Mouse (Mus musculus) liver, embryonic 12.5 days (tissue): ENCODE measurements around the gene Cacng5. TPM values are rescaled to one million over a fixed set of nuclear protein-coding genes. Genes with fewer than 3 reads are reported as not detected.

ENCODE experiments used
- ATAC-seq: fragments of 200-750 bp; cut with Nextera tagmentation; 2 replicates; pipeline ENCODE4 v1.8.0; 2017; ENCODE audit warnings: moderate number of reproducible peaks, mild to moderate bottlenecking, moderate library complexity
- H3K27ac ChIP-seq: fragments of 300-500 bp; sonication (generic); 2 replicates; pipeline ENCODE4 v1.5.1; 2016; ENCODE audit warnings: mild to moderate bottlenecking
- H3K27me3 ChIP-seq: fragments of 300-500 bp; sonication (generic); replicated peaks from 2 replicates; pipeline ENCODE4 v1.6.1; 2016; ENCODE audit warnings: mild to moderate bottlenecking, moderate library complexity
- H3K36me3 ChIP-seq: fragments of 300-500 bp; sonication (generic); 2 replicates; pipeline ENCODE4 v1.6.1; 2016; ENCODE audit warnings: mild to moderate bottlenecking, moderate library complexity
- H3K4me1 ChIP-seq: fragments of 300-500 bp; sonication (generic); 2 replicates; pipeline ENCODE4 v1.6.1; 2016
- H3K4me2 ChIP-seq: fragments of 300-500 bp; sonication (generic); 2 replicates; pipeline ENCODE4 v1.6.1; 2016; ENCODE audit warnings: mild to moderate bottlenecking, moderate library complexity
- H3K4me3 ChIP-seq: fragments of 300-500 bp; sonication (generic); 2 replicates; pipeline ENCODE4 v1.5.1; 2016; ENCODE audit warnings: mild to moderate bottlenecking, moderate library complexity
- H3K9ac ChIP-seq: fragments of 300-500 bp; sonication (generic); 2 replicates; pipeline ENCODE4 v1.6.1; 2016; ENCODE audit warnings: mild to moderate bottlenecking, moderate library complexity
- H3K9me3 ChIP-seq: fragments of 300-500 bp; sonication (generic); replicated peaks from 2 replicates; pipeline ENCODE4 v1.6.1; 2016; ENCODE audit warnings: mild to moderate bottlenecking, moderate library complexity
- WGBS: fragments of 180-500 bp; shearing (Covaris S2); methylation state at CpG from one replicate; pipeline ENCODE4 v1.1.7; 2016; ENCODE audit not compliant: insufficient replicate concordance; 5-methylcytosine and 5-hydroxymethylcytosine counted together
- polyA plus RNA-seq: library from polyadenylated mRNA; unstranded; fragments of >200 nt; fragmentation: Nextera tagmentation; extraction: Ambion mirVana; gene quantifications from 2 replicates; pipeline ENCODE4 v1.2.1, GENCODE M21; 2016

The Cacng5 gene
- polyA plus RNA-seq, 1 experiment from 2014 or later: 0.58 TPM

DNA sequence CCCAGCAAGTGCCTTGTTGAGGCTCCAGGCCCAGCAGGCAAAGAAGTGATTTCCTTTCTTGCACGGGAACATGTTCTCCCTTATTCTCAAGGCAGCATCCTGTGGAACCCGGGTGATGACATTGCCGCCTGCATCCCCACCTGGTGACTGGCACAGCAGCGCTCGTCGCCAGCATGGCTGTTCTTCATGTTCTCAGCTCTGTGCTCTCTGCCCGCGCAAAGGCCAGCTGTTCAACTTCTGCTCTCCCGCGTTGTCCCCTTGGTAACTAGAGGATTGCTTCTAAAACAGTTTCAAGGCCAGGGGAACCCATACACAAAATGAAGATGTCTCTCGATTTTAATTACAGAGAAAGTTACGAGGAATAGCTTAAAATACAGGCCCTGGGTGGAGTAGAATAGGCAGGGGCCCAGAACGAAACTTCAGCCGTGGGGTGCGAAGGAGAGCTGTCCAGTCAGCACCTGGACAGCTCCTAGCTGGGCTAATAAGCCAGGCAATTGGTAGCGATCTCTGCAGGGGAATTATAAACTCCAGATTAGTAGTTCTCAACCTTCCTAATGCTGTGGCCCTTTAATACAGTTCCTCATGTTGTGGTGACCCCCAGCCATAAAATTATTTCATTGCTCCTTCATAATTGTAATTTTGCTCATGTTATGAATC, 5.1 kb upstream of the Cacng5 start:
- Histone ChIP-seq H3K27ac (no peak overlapping the region), H3K36me3 (no peaks in the 10 kb centered on the region), H3K9me3 (no peaks in the 10 kb centered on the region), H3K4me1 (no peaks in the 10 kb centered on the region), H3K4me2 (no peak overlapping the region), H3K27me3 (peaks cover 32% of the 10 kb centered on the region), H3K4me3 (no peak overlapping the region), H3K9ac (no peak overlapping the region)
- WGBS: 41% methylated on average over 16 of the region's 16 CpGs
- ATAC-seq: no peak

DNA sequence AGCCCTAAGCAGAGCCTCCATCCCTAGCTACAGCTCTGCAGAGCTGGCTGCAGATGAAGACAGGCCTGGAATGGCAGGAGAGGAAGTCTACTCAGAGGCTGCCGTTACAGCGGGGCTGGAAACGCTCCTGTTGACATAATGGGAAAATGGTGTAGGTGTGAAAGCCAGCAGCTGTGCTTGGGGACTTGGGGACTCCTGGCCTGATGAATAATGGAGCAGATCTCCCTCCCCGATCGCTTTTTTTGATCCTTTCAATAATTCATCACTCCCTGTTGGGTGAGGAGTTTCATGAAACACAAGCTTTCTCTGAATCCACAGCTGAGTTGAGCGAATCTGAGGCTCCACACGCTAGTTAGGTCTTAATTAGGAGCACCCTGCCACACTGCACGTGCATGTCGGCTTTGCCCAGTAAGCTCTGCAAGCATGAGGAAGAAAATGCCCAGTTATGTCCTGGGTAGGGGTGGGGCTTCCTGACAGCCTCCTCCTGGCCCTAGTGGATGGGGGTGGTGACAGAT, 2.9 kb upstream of the Cacng5 start:
- 0 out of 2 replicates have a peak, but pooled peaks cover 8% of the 10 kb centered on the region for H3K4me1 ChIP-seq
- H3K9ac ChIP-seq: no peak overlapping the region
- WGBS: 57% methylated on average over 9 of the region's 9 CpGs
- ATAC-seq: no peak
- peaks cover 54% of the 10 kb centered on the region for H3K27me3 ChIP-seq
- no peaks in the 10 kb centered on the region for H3K9me3 ChIP-seq
- H3K4me2 ChIP-seq: no peak overlapping the region
- H3K36me3 ChIP-seq: no peaks in the 10 kb centered on the region
- no peak overlapping the region for H3K4me3 ChIP-seq
- H3K27ac ChIP-seq: no peak overlapping the region

DNA sequence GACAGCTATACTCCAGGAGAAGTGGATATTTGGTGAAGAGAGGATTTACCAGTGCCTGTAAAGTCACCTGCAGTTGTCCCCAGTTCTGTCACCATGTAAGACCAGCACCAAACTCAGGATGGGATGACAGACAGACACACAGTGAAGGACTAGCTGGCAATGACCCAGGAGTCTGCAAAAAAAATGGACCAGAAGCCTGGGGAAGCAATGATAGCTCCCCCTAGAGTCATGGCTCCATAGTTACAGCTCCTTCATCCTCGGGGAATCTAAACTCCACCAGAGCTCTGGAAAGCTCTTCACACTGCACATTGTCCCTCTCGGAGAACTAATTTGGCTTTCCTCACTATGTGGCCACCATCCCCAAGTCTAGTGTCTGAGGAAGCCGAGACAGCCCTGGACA, 1.5 kb downstream of the Cacng5 start:
- Histone ChIP-seq H3K4me3 (no peak overlapping the region), H3K36me3 (no peaks in the 10 kb centered on the region), H3K9me3 (no peaks in the 10 kb centered on the region), H3K4me1 (0 out of 2 replicates have a peak, but pooled peaks cover 8% of the 10 kb centered on the region), H3K27me3 (peaks cover 57% of the 10 kb centered on the region), H3K9ac (no peak overlapping the region), H3K4me2 (no peak overlapping the region), H3K27ac (no peak overlapping the region)
- no peak for ATAC-seq
- 48% methylated on average over 3 of the region's 3 CpGs for WGBS

DNA sequence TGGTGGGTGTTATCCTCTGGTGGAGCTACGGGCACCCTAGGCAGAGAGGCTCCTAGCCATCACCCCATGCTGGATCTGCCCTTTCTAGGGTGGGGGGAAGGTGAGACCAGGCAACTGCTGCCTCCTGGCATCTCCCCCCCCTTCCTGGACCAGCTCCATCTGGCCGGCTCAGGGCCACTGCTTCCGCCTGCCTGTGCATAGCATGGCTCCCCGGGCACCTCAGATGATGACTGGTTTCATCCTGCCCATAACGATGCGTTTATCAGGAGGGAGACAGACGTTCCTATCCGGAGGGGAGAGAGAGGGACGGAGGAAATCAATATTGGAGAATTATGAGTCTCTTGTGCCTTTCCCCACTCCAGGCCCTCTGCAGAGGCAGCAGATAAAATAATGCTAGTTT, 9.5 kb downstream of the Cacng5 start:
- ATAC-seq: no peak
- WGBS: 63% methylated on average over 9 of the region's 9 CpGs
- Histone ChIP-seq H3K27me3 (no peaks in the 10 kb centered on the region), H3K27ac (no peak overlapping the region), H3K4me3 (no peak overlapping the region), H3K9ac (no peak overlapping the region), H3K36me3 (no peaks in the 10 kb centered on the region), H3K4me1 (no peaks in the 10 kb centered on the region), H3K4me2 (no peak overlapping the region), H3K9me3 (no peaks in the 10 kb centered on the region)

DNA sequence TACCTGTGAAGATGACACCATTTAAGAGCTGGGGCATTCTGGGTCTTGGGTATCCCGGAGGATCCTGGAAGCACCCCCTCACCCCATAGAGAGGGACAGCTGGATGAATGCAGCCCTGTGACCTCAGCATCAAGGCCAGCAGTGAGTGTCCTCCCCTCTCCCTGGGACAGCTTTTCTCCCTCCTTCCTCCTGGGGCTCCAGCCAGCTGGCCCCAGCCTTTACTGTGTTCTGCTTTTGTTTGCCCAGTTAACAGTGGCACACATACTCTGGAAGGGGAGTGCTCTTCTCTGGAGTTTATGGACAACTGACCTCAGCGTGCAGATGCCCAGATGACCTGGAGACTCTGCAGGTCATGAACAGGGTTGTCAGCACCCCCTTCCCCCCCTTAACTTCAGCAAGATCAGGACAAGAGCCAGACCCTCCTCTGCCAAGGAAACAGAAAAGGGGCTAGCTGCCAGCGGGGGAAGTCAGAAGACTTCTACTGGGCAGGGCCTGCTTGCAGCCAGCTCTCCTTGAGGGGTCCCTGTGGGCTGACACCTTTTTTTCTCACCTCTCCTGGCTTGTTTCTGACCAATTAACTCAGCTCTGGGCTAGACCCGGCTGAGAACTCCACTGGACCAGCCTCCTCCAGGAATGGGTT, 10.8 kb downstream of the Cacng5 start:
- no peak overlapping the region for H3K4me3 ChIP-seq
- H3K36me3 ChIP-seq: no peaks in the 10 kb centered on the region
- H3K4me1 ChIP-seq: no peaks in the 10 kb centered on the region
- H3K9me3 ChIP-seq: no peaks in the 10 kb centered on the region
- no peak for ATAC-seq
- no peak overlapping the region for H3K27ac ChIP-seq
- no peak overlapping the region for H3K9ac ChIP-seq
- 27% methylated on average over 4 of the region's 4 CpGs for WGBS
- H3K4me2 ChIP-seq: no peak overlapping the region
- no peaks in the 10 kb centered on the region for H3K27me3 ChIP-seq

DNA sequence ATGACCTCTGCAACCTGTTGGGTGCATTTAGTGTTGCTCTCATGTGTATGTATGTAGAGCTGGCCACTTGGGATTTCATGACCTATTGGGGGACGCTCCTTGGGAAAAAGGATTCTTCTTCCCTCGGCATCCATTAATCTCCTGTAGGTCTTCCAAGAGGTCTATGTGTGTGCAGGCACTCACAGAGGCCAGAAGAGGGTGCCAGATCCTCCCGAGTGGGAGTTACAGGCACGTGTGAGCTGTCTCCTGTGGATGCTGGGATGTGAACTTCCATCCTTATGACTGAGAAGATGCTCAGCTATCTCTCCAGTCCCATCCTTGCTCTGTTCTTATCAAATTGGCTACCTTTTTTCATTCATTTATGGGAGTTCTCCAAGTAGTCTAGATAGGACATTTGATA, 14.4 kb downstream of the Cacng5 start:
- Histone ChIP-seq H3K4me1 (no peaks in the 10 kb centered on the region), H3K4me2 (no peak overlapping the region), H3K9me3 (no peaks in the 10 kb centered on the region), H3K4me3 (no peak overlapping the region), H3K27me3 (no peaks in the 10 kb centered on the region), H3K9ac (no peak overlapping the region), H3K27ac (no peak overlapping the region), H3K36me3 (no peaks in the 10 kb centered on the region)
- ATAC-seq: no peak
- 36% methylated on average over 4 of the region's 4 CpGs for WGBS

DNA sequence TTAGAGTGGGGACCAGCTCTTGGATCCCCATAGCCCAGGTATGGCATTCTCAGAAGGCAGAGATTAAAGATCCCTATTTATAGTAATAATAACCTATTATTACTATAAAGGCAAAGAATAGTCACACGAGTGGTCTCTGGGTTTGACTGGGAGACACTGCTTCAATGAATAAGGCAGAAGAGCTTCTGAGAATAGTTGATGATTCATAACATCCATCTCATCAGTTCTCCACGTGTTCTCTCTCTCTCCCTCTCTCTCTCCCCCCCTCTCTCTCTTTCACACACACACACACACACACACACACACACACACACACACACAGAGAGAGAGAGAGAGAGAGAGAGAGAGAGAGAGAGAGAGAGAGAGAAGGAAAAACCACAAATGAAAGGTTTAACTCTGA, 16.2 kb downstream of the Cacng5 start:
- no peak for ATAC-seq
- 45% methylated on average over 2 of the region's 2 CpGs for WGBS

DNA sequence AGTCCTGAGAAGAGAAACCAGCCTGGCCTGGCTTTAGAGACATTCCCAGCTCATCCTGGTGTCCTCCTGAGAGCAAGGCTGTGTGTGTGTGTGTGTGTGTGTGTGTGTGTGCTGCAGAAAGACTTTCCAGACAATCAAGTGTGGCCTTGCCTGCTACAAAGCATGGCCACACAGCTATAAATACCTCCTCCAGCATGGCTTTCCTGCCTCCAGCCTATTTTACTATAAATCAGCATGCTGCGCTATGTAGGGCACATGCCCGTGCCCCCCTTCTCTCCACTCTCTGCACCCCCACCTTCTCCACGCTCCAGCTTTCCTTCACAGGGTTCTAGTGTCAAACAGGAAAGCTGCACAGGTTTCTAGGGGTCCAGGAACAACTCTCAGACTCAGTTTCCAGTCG, 19.2 kb downstream of the Cacng5 start:
- no peaks in the 10 kb centered on the region for H3K9me3 ChIP-seq
- H3K4me3 ChIP-seq: no peak overlapping the region
- ATAC-seq: no peak
- 50% methylated on average over 4 of the region's 4 CpGs for WGBS
- H3K4me2 ChIP-seq: no peak overlapping the region
- H3K9ac ChIP-seq: no peak overlapping the region
- no peak overlapping the region for H3K27ac ChIP-seq
- H3K4me1 ChIP-seq: no peaks in the 10 kb centered on the region
- H3K36me3 ChIP-seq: no peaks in the 10 kb centered on the region
- H3K27me3 ChIP-seq: no peaks in the 10 kb centered on the region

More for the DNA sequence above, 16.2 kb downstream of the Cacng5 start:
- H3K9me3 ChIP-seq: no peaks in the 10 kb centered on the region
- no peak overlapping the region for H3K4me3 ChIP-seq
- no peak overlapping the region for H3K27ac ChIP-seq
- H3K4me1 ChIP-seq: no peaks in the 10 kb centered on the region
- H3K9ac ChIP-seq: no peak overlapping the region
- no peak overlapping the region for H3K4me2 ChIP-seq
- H3K27me3 ChIP-seq: no peaks in the 10 kb centered on the region
- H3K36me3 ChIP-seq: no peaks in the 10 kb centered on the region

DNA sequence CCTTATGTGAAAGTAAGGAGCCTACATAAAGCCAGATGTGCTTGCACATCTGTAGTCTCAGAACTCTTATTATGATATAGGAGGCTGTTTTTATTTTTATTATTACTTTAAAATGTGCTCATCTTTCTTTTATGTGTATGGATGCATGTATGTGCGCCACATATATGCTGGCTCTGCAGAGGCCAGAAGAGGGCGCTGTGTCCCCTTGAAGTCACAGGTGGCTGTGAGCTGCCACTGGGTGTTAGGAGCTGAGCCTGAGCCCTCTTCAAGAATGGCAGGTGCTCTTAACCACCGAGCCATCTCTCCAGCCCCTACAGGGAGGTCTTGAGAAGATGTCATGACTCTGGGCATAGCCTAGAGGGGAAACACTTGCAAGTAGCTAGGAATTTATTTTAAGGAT, 23.5 kb downstream of the Cacng5 start:
- Histone ChIP-seq H3K36me3 (no peaks in the 10 kb centered on the region), H3K9ac (no peak overlapping the region), H3K27ac (no peak overlapping the region), H3K4me3 (no peak overlapping the region), H3K9me3 (no peaks in the 10 kb centered on the region), H3K4me1 (no peaks in the 10 kb centered on the region), H3K4me2 (no peak overlapping the region), H3K27me3 (no peaks in the 10 kb centered on the region)
- ATAC-seq: no peak
- WGBS: 66% methylated on average over 3 of the region's 3 CpGs

DNA sequence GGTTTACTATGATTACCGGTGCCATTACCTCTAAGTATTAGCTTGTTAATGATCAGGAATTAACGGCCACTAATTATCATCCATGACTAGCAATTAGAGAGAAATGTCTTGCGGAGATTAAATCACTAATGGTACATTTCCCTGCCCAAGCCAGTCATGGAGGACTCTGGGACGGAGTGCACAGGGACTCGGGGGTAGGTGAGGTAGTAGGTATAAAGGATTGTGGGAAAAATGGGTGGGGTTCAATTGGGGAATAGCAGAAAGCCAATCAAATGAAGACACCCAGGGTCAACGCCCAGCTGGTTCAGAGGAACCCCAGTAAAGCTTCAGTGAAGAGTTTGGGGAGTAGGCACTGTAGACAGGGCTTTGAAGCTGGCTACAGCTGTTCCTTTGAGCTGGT, 27.5 kb downstream of the Cacng5 start:
- H3K27me3 ChIP-seq: no peaks in the 10 kb centered on the region
- 73% methylated on average over 6 of the region's 6 CpGs for WGBS
- ATAC-seq: no peak
- H3K9ac ChIP-seq: no peak overlapping the region
- no peak overlapping the region for H3K4me2 ChIP-seq
- H3K36me3 ChIP-seq: no peaks in the 10 kb centered on the region
- H3K4me1 ChIP-seq: no peaks in the 10 kb centered on the region
- H3K4me3 ChIP-seq: no peak overlapping the region
- no peaks in the 10 kb centered on the region for H3K9me3 ChIP-seq
- no peak overlapping the region for H3K27ac ChIP-seq

DNA sequence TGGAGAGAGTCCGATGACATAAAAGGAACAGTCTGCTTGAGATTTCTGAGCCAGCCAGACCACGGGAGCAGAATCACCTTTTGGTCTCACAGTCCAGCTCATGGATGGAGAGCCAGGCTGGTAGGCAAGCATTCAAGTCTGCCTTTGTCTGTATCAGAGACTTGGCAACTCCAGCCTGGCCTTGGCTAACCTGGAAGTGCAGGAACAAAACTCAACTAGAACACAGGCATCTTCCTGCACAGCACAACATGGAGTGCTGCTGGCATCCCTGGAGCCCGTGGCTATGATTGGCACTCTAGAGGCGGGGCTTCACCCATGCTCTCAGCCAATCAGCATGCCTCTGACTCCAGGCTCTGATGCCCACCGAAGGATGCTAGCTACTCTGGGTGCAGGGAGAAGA, 38.0 kb downstream of the Cacng5 start:
- Histone ChIP-seq H3K36me3 (no peaks in the 10 kb centered on the region), H3K4me3 (no peak overlapping the region), H3K4me2 (no peak overlapping the region), H3K9ac (no peak overlapping the region), H3K27ac (no peak overlapping the region), H3K9me3 (no peaks in the 10 kb centered on the region), H3K27me3 (no peaks in the 10 kb centered on the region), H3K4me1 (no peaks in the 10 kb centered on the region)
- WGBS: 61% methylated on average over 5 of the region's 5 CpGs
- ATAC-seq: no peak

DNA sequence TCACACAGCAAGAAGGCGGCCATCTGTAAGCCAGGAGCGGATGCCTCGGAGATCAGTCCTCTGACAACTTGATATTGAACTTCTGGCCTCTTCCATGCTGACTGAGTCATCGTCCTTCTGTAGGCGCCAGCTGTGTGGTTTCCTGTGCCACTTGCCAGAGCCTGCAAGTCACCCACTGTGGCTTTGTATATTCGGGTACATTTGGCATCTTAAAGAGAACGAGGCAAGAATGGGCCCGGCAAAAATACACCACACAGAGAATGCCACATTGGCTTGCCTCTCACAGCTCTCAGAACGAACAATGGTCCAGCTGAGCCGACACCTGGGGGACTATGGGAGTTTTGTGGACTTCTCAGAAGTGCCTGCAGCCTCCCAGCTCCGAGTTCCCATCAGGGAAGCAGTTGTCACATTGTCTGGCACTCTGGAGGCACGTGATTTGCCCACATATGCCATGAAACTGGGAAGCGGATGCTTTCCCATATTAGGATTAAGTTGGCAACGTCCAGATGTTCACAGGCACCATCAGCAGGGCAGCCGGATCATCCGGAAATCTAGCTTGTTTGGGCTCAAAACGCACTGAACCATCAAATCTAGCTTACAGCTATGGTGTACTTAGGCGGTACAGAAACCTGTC, 38.9 kb downstream of the Cacng5 start:
- H3K4me3 ChIP-seq: no peak overlapping the region
- H3K36me3 ChIP-seq: no peaks in the 10 kb centered on the region
- ATAC-seq: no peak
- H3K4me2 ChIP-seq: no peak overlapping the region
- no peaks in the 10 kb centered on the region for H3K9me3 ChIP-seq
- no peak overlapping the region for H3K27ac ChIP-seq
- no peak overlapping the region for H3K9ac ChIP-seq
- no peaks in the 10 kb centered on the region for H3K27me3 ChIP-seq
- no peaks in the 10 kb centered on the region for H3K4me1 ChIP-seq
- WGBS: 70% methylated on average over 18 of the region's 18 CpGs
